Mouse (Mus musculus) small intestine, adult 2 months (tissue): ENCODE data around the gene Zmynd8. TPM values are rescaled to one million over a fixed set of nuclear protein-coding genes. Genes with fewer than 3 reads are reported as not detected.
A peak's percentile ranks its signal among the peaks of the same experiment; 100 is the strongest.

ENCODE experiments used
- H3K27ac ChIP-seq: fragments of 200-500 bp; 2 replicates; pipeline ENCODE4 v1.5.1; 2012; ENCODE audit warnings: low read depth, low read length, control low read depth, inconsistent platforms; ENCODE audit not compliant: insufficient read depth
- H3K27me3 ChIP-seq: fragments of 200-500 bp; 2 replicates; pipeline ENCODE4 v1.6.1; 2012; ENCODE audit warnings: mild to moderate bottlenecking, moderate library complexity, low read length, inconsistent platforms; ENCODE audit not compliant: control insufficient read depth, insufficient read depth
- H3K36me3 ChIP-seq: fragments of 200-500 bp; 2 replicates; pipeline ENCODE4 v1.6.1; 2012; ENCODE audit warnings: mild to moderate bottlenecking, low read length, control low read depth, inconsistent platforms; ENCODE audit not compliant: control insufficient read depth, insufficient read depth
- H3K4me1 ChIP-seq: fragments of 200-500 bp; 2 replicates; pipeline ENCODE4 v1.6.1; 2012; ENCODE audit warnings: low read length, inconsistent platforms, mixed read lengths; ENCODE audit not compliant: control insufficient read depth, insufficient read depth, insufficient read length
- H3K4me3 ChIP-seq: fragments of 200-500 bp; 2 replicates; pipeline ENCODE4 v1.5.1; 2012; ENCODE audit warnings: low read depth, mild to moderate bottlenecking, control low read depth, inconsistent platforms, low read length, moderate library complexity
- CTCF ChIP-seq: fragments of 200-500 bp; IDR thresholded peaks from 2 replicates; pipeline ENCODE4 v1.5.1; 2012; ENCODE audit warnings: low read depth, mild to moderate bottlenecking, control low read depth, inconsistent platforms, low read length, moderate library complexity, mixed read lengths; ENCODE audit not compliant: insufficient replicate concordance, insufficient read length; ENCODE audit errors: extremely low read depth
- POLR2A ChIP-seq: fragments of 200-500 bp; IDR thresholded peaks from 2 replicates; pipeline ENCODE4 v1.6.1; 2012; ENCODE audit warnings: low read depth, mild to moderate bottlenecking, control low read depth, inconsistent platforms, low read length, moderate library complexity
- WGBS: fragments of 180-500 bp; shearing (Covaris S2); methylation state at CpG from one replicate; pipeline ENCODE4 v1.1.7; 2018; 5-methylcytosine and 5-hydroxymethylcytosine counted together
- polyA plus RNA-seq: library from polyadenylated mRNA; depleted of rRNA; stranded (reverse); fragments of >200 nt; gene quantifications from 2 replicates; pipeline ENCODE4 v1.2.3, GENCODE M21; 2012

Gene Zmynd8
- polyA plus RNA-seq, 1 experiment, result 17.4 TPM

- H3K36me3 ChIP-seq, result peaks cover 39% of the 10 kb centered on the region
- peak; percentile 13; the same call in 1 of the 2 replicates for TF ChIP-seq CTCF
- no peak for TF ChIP-seq POLR2A
- 68% methylated on average over 11 of the region's 11 CpGs for WGBS
- no peaks in the 10 kb centered on the region for H3K27me3 ChIP-seq
- no peak overlapping the region for H3K27ac ChIP-seq
- peaks cover 21% of the 10 kb centered on the region for H3K4me1 ChIP-seq
- H3K4me3 ChIP-seq, result no peak overlapping the region
Measured at GRCm38 (mm10) chr2:165852453-165852852, 46.4 kb downstream of the Zmynd8 start.

- WGBS, result 76% methylated on average over 13 of the region's 13 CpGs
- H3K27me3 ChIP-seq, result no peaks in the 10 kb centered on the region
- TF ChIP-seq CTCF (no peak), POLR2A (no peak)
- no peak overlapping the region for H3K27ac ChIP-seq
- H3K4me3 ChIP-seq, result no peak overlapping the region
- H3K36me3 ChIP-seq, result peaks cover 42% of the 10 kb centered on the region
- H3K4me1 ChIP-seq, result peaks cover 19% of the 10 kb centered on the region
Measured at GRCm38 (mm10) chr2:165851811-165852415, 46.9 kb downstream of the Zmynd8 start.

GRCm38 (mm10) chr2:165850826-165851225 lies 48.0 kb downstream of the Zmynd8 start:
- H3K27ac ChIP-seq, result no peak overlapping the region
- H3K36me3 ChIP-seq, result peaks cover 53% of the 10 kb centered on the region
- TF ChIP-seq POLR2A (no peak), CTCF (no peak)
- no peaks in the 10 kb centered on the region for H3K27me3 ChIP-seq
- H3K4me3 ChIP-seq, result no peak overlapping the region
- H3K4me1 ChIP-seq, result peaks cover 8% of the 10 kb centered on the region; the same call in 1 of the 2 replicates
- WGBS, result 79% methylated on average over 6 of the region's 6 CpGs

- no peak overlapping the region for H3K27ac ChIP-seq
- WGBS, result 53% methylated on average over 5 of the region's 5 CpGs
- TF ChIP-seq POLR2A (no peak), CTCF (no peak)
- peaks cover 69% of the 10 kb centered on the region for H3K36me3 ChIP-seq
- H3K4me3 ChIP-seq, result no peak overlapping the region
- no peaks in the 10 kb centered on the region; the same call in 1 of the 2 replicates for H3K4me1 ChIP-seq
- no peaks in the 10 kb centered on the region for H3K27me3 ChIP-seq
Measured at GRCm38 (mm10) chr2:165849129-165849528, 49.7 kb downstream of the Zmynd8 start.

- no peaks in the 10 kb centered on the region for H3K27me3 ChIP-seq
- TF ChIP-seq POLR2A, result no peak
- no peak for TF ChIP-seq CTCF
- no peak overlapping the region for H3K4me3 ChIP-seq
- no peaks in the 10 kb centered on the region for H3K4me1 ChIP-seq
- H3K27ac ChIP-seq, result no peak overlapping the region
- 85% methylated on average over 8 of the region's 8 CpGs for WGBS
- H3K36me3 ChIP-seq, result peaks cover 81% of the 10 kb centered on the region
Measured at GRCm38 (mm10) chr2:165846787-165847186, 52.0 kb downstream of the Zmynd8 start.

GRCm38 (mm10) chr2:165845490-165845889 lies 53.3 kb downstream of the Zmynd8 start:
- no peak overlapping the region for H3K27ac ChIP-seq
- H3K4me1 ChIP-seq, result no peaks in the 10 kb centered on the region
- TF ChIP-seq POLR2A (no peak), CTCF (no peak)
- no peaks in the 10 kb centered on the region for H3K27me3 ChIP-seq
- peaks cover 81% of the 10 kb centered on the region for H3K36me3 ChIP-seq
- no peak overlapping the region for H3K4me3 ChIP-seq
- 92% methylated on average over 22 of the region's 22 CpGs for WGBS

GRCm38 (mm10) chr2:165843350-165843749 lies 55.5 kb downstream of the Zmynd8 start:
- Histone ChIP-seq H3K4me1 (no peaks in the 10 kb centered on the region), H3K36me3 (peaks cover 87% of the 10 kb centered on the region), H3K27ac (no peak overlapping the region), H3K27me3 (no peaks in the 10 kb centered on the region), H3K4me3 (no peak overlapping the region)
- TF ChIP-seq POLR2A, result no peak
- 87% methylated on average over 6 of the region's 6 CpGs for WGBS
